Mouse (Mus musculus) brain, embryonic 14.5 days (tissue): ENCODE data around the gene Zfp770.

ENCODE experiments used
- CTCF ChIP-seq: fragments of 200-500 bp; IDR thresholded peaks from 2 replicates; pipeline ENCODE4 v1.5.1; 2012; ENCODE audit warnings: inconsistent platforms, mild to moderate bottlenecking, moderate library complexity, borderline replicate concordance; ENCODE audit not compliant: insufficient read depth, insufficient read length; ENCODE audit errors: extremely low read depth
- POLR2A ChIP-seq: fragments of 200-500 bp; IDR thresholded peaks from 2 replicates; pipeline ENCODE4 v1.6.1; 2012; ENCODE audit warnings: mild to moderate bottlenecking, inconsistent platforms, borderline replicate concordance; ENCODE audit not compliant: poor library complexity, insufficient read depth, insufficient read length, severe bottlenecking; ENCODE audit errors: extremely low read depth

DNA sequence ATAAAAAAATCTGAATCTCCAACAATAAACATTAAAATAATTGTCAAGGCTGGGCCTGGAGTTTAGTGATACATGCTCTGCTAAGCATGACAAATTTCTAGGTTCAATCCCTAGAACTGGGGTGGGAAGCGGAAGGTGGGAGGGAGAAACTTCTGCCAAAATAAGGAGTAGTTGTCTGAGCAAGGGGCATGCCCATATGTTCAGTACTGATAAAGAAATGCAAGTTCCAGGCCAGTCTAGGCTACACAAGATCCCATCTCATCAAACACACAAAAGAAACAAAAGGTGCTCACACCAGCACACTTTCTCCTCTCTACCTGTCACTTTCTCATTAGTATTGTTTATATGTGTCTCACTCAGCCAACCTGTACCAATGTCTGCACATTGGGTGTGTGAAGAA, 44.6 kb downstream of the Zfp770 start:
- TF ChIP-seq POLR2A = no peak
- TF ChIP-seq CTCF = no peak
